Mouse (Mus musculus) kidney, embryonic 14.5 days (tissue): ENCODE data around the gene Ghr. TPM values are rescaled to one million over a fixed set of nuclear protein-coding genes. Genes with fewer than 3 reads are reported as not detected.

Experiments
- ATAC-seq: fragments of 200-750 bp; cut with Nextera tagmentation; 2 replicates; pipeline ENCODE4 v1.8.0; 2017; ENCODE audit warnings: moderate number of reproducible peaks, mild to moderate bottlenecking, moderate TSS enrichment, moderate library complexity; ENCODE audit not compliant: low FRiP score, low TSS enrichment
- H3K27ac ChIP-seq: fragments of 300-500 bp; sonication (generic); 2 replicates; pipeline ENCODE4 v1.5.1; 2014; ENCODE audit warnings: low read depth, mild to moderate bottlenecking, low read length, moderate library complexity, mixed read lengths
- H3K27me3 ChIP-seq: fragments of 300-500 bp; sonication (generic); 2 replicates; pipeline ENCODE4 v1.6.1; 2014; ENCODE audit warnings: mild to moderate bottlenecking, low read length; ENCODE audit not compliant: control insufficient read depth, insufficient read depth
- H3K36me3 ChIP-seq: fragments of 300-500 bp; sonication (generic); 2 replicates; pipeline ENCODE4 v1.6.1; 2014; ENCODE audit warnings: low read length, mixed read lengths; ENCODE audit not compliant: control insufficient read depth, insufficient read depth
- H3K4me1 ChIP-seq: fragments of 300-500 bp; sonication (generic); 2 replicates; pipeline ENCODE4 v1.6.1; 2014; ENCODE audit warnings: low read length, mixed read lengths; ENCODE audit not compliant: control insufficient read depth, insufficient read depth
- H3K4me2 ChIP-seq: fragments of 300-500 bp; sonication (generic); replicated peaks from 2 replicates; pipeline ENCODE4 v1.6.1; 2014; ENCODE audit warnings: low read depth, mild to moderate bottlenecking, low read length
- H3K4me3 ChIP-seq: fragments of 300-500 bp; sonication (generic); 2 replicates; pipeline ENCODE4 v1.5.1; 2014; ENCODE audit warnings: mild to moderate bottlenecking, low read length
- H3K9ac ChIP-seq: fragments of 300-500 bp; sonication (generic); 2 replicates; pipeline ENCODE4 v1.6.1; 2014; ENCODE audit warnings: low read depth, mild to moderate bottlenecking, low read length, moderate library complexity
- H3K9me3 ChIP-seq: fragments of 300-500 bp; sonication (generic); 2 replicates; pipeline ENCODE4 v1.6.1; 2016; ENCODE audit warnings: low read length; ENCODE audit not compliant: control insufficient read depth
- WGBS: fragments of 180-500 bp; shearing (Covaris S2); extraction: QIAGEN DNeasy Blood & Tissue Kit; methylation state at CpG from one replicate; pipeline ENCODE4 v1.1.7; 2014; 5-methylcytosine and 5-hydroxymethylcytosine counted together
- polyA plus RNA-seq: library from polyadenylated mRNA; unstranded; fragments of >200 nt; fragmentation: Nextera tagmentation; extraction: Ambion mirVana; gene quantifications from 2 replicates; pipeline ENCODE4 v1.2.1, GENCODE M21; 2014

Ghr gene
- polyA plus RNA-seq, 1 experiment from 2014 or later, result 81.9 TPM

DNA sequence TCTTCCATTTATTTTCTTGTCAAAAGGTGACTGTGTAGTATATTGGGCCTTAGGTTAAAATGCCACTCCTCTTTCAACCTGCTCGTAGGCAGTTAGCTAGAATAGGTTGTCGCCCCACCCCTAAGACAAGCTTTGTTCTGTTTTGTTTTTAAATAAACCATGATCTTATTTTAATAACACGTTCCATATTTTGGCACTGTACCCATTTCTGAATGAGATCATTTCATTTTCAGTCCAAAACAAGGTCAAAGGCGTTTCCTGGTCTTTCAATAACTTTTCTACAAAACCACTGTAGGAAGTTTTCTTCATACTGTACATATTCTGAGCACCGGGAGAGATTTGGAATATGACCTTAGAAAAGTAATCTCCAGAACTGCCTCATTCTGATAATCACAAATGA is 78.6 kb downstream of the Ghr start:
- 86% methylated on average over 5 of the region's 5 CpGs for WGBS
- Histone ChIP-seq H3K36me3 (no peaks in the 10 kb centered on the region), H3K9me3 (no peaks in the 10 kb centered on the region), H3K27ac (no peak overlapping the region), H3K4me2 (no peak overlapping the region), H3K9ac (no peak overlapping the region), H3K4me3 (no peak overlapping the region), H3K27me3 (no peaks in the 10 kb centered on the region), H3K4me1 (no peaks in the 10 kb centered on the region)
- ATAC-seq, result no peak

DNA sequence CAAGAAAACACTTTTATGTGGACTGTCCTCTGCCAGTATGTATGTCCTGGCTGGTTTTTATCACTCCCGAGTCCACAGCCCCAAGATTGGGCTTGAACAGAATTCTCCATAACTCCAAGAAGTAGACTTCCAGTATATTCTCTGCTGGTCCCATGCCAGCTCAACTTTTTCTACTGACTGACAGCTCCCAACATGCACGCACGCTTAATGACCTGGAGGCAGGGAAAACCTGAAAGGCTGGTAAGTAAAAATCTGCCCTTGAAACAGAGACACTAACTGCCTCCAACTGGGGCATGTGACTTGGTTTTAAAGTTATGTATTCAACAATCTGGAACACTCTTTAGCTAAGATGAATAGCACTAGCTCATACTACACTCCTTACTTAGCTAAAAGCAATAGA is 81.6 kb downstream of the Ghr start:
- no peaks in the 10 kb centered on the region for H3K27me3 ChIP-seq
- no peak for ATAC-seq
- no peak overlapping the region for H3K9ac ChIP-seq
- no peak overlapping the region for H3K4me3 ChIP-seq
- H3K27ac ChIP-seq, result no peak overlapping the region
- H3K4me2 ChIP-seq, result no peak overlapping the region
- no peaks in the 10 kb centered on the region for H3K36me3 ChIP-seq
- no peaks in the 10 kb centered on the region for H3K9me3 ChIP-seq
- 71% methylated on average over 3 of the region's 3 CpGs for WGBS
- no peaks in the 10 kb centered on the region for H3K4me1 ChIP-seq

GRCm38 (mm10) chr15:3499020-3499419 is 84.3 kb downstream of the Ghr start:
- Histone ChIP-seq H3K9ac (no peak overlapping the region), H3K36me3 (no peaks in the 10 kb centered on the region), H3K27ac (no peak overlapping the region), H3K4me3 (no peak overlapping the region), H3K9me3 (no peaks in the 10 kb centered on the region), H3K4me1 (no peaks in the 10 kb centered on the region), H3K27me3 (no peaks in the 10 kb centered on the region), H3K4me2 (no peak overlapping the region)
- no peak for ATAC-seq
- 96% methylated on average over 1 of the region's 1 CpGs for WGBS

DNA sequence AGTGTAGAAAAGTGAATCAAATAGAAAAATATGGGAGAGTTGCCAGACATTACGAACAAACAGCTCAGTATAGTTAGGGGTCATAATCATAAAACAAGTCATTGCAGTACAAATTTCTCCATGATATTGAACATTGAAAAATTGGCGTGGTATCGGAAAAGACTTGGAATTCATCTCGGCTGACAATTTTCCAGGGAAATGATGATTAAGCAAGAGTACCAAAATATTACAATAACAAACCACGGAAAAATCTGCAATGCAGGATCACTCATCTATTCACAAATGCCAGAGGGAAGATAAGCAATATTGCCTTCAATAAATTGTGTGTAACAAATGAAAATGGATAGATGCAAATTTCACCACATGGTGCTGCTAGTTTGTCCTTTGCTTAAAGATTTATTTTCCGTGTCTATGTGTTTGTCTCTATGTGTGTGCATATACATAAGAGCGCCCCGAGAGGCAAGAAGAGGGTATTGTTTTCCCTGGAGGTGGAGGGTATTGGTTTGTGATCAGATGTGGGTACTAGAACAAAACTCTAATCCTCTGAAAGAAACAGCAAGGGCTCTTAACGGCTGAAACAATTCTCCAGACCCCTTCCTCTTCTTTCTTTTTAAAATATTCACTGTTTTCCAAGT is 85.2 kb downstream of the Ghr start:
- Histone ChIP-seq H3K4me3 (no peak overlapping the region), H3K9ac (no peak overlapping the region), H3K4me2 (no peak overlapping the region), H3K9me3 (no peaks in the 10 kb centered on the region), H3K36me3 (no peaks in the 10 kb centered on the region), H3K27me3 (no peaks in the 10 kb centered on the region), H3K27ac (no peak overlapping the region), H3K4me1 (no peaks in the 10 kb centered on the region)
- ATAC-seq, result no peak
- 88% methylated on average over 9 of the region's 9 CpGs for WGBS

GRCm38 (mm10) chr15:3490868-3491267 is 92.4 kb downstream of the Ghr start:
- H3K9me3 ChIP-seq, result no peaks in the 10 kb centered on the region
- no peak overlapping the region for H3K4me2 ChIP-seq
- H3K4me3 ChIP-seq, result no peak overlapping the region
- no peaks in the 10 kb centered on the region for H3K27me3 ChIP-seq
- H3K9ac ChIP-seq, result no peak overlapping the region
- H3K36me3 ChIP-seq, result no peaks in the 10 kb centered on the region
- WGBS, result 91% methylated on average over 3 of the region's 3 CpGs
- no peak for ATAC-seq
- no peaks in the 10 kb centered on the region for H3K4me1 ChIP-seq
- no peak overlapping the region for H3K27ac ChIP-seq

- WGBS, result 71% methylated on average over 2 of the region's 2 CpGs
These were observed 93.3 kb downstream of the Ghr start for GRCm38 (mm10) chr15:3490011-3490410.

GRCm38 (mm10) chr15:3489180-3489579 is 94.1 kb downstream of the Ghr start:
- H3K9ac ChIP-seq, result no peak overlapping the region
- no peak overlapping the region for H3K4me3 ChIP-seq
- no peak overlapping the region for H3K27ac ChIP-seq
- H3K27me3 ChIP-seq, result no peaks in the 10 kb centered on the region
- no peak overlapping the region for H3K4me2 ChIP-seq
- no peaks in the 10 kb centered on the region for H3K9me3 ChIP-seq
- no peaks in the 10 kb centered on the region for H3K36me3 ChIP-seq
- no peaks in the 10 kb centered on the region for H3K4me1 ChIP-seq
- ATAC-seq, result no peak

More at GRCm38 (mm10) chr15:3490011-3490410, 93.3 kb downstream of the Ghr start:
- H3K9me3 ChIP-seq, result no peaks in the 10 kb centered on the region
- H3K4me1 ChIP-seq, result no peaks in the 10 kb centered on the region
- no peak overlapping the region for H3K4me3 ChIP-seq
- ATAC-seq, result no peak
- H3K4me2 ChIP-seq, result no peak overlapping the region
- H3K9ac ChIP-seq, result no peak overlapping the region
- H3K27me3 ChIP-seq, result no peaks in the 10 kb centered on the region
- no peaks in the 10 kb centered on the region for H3K36me3 ChIP-seq
- H3K27ac ChIP-seq, result no peak overlapping the region

- H3K4me2 ChIP-seq, result no peak overlapping the region
- H3K27me3 ChIP-seq, result no peaks in the 10 kb centered on the region
These were observed 94.7 kb downstream of the Ghr start for GRCm38 (mm10) chr15:3488601-3489000.

GRCm38 (mm10) chr15:3486691-3487090 is 96.6 kb downstream of the Ghr start:
- no peaks in the 10 kb centered on the region for H3K36me3 ChIP-seq
- ATAC-seq, result no peak
- H3K4me2 ChIP-seq, result no peak overlapping the region
- H3K27ac ChIP-seq, result no peak overlapping the region
- no peaks in the 10 kb centered on the region for H3K27me3 ChIP-seq
- no peaks in the 10 kb centered on the region for H3K9me3 ChIP-seq
- no peak overlapping the region for H3K9ac ChIP-seq
- H3K4me1 ChIP-seq, result no peaks in the 10 kb centered on the region
- WGBS, result 51% methylated on average over 5 of the region's 5 CpGs
- no peak overlapping the region for H3K4me3 ChIP-seq

More at GRCm38 (mm10) chr15:3488601-3489000, 94.7 kb downstream of the Ghr start:
- H3K4me3 ChIP-seq, result no peak overlapping the region
- WGBS, result 91% methylated on average over 3 of the region's 3 CpGs
- H3K4me1 ChIP-seq, result no peaks in the 10 kb centered on the region
- no peaks in the 10 kb centered on the region for H3K9me3 ChIP-seq
- no peak overlapping the region for H3K9ac ChIP-seq
- no peaks in the 10 kb centered on the region for H3K36me3 ChIP-seq
- no peak for ATAC-seq
- no peak overlapping the region for H3K27ac ChIP-seq
